ENCODE assay signal across 8 mouse cellular contexts in genomic region chr1:39942935-39943334, GRCm38 (mm10). TPM values are rescaled to one million over a fixed set of nuclear protein-coding genes. Genes with fewer than 3 reads are reported as not detected.
DNase-seq lines count a peak whose midpoint lies in the region; ATAC-seq lines count a peak whose summit lies in the region.

No protein-coding gene starts in this region.

- H3K9ac ChIP-seq in forebrain, embryonic 16.5 days (replicated peaks; ENCODE audit: low read depth, low read length) = 0 out of 2 replicates have a peak overlapping the region, but pooled peaks have one; percentile 26

- peak; percentile 76 for DNase-seq in layer of hippocampus, adult 11-12 months (ENCODE audit: low spot score)
- DNase-seq in layer of hippocampus, adult 9-10 months (ENCODE audit: low spot score) = no peak
- peak; percentile 62 to 80 for DNase-seq in left cerebral cortex, postnatal 10 days (ENCODE audit: extremely low spot score in 1 of 2, low spot score in 2 of 2)
- DNase-seq in right cerebral cortex, postnatal 4 days = peak; percentile 60
- DNase-seq in adrenal gland, postnatal 25 days = no peak
- no peak for DNase-seq in gastrocnemius, postnatal 4 days (ENCODE audit: low spot score in 2 of 2)
- no peak for DNase-seq in c-Kit-positive CD71-positive TER-119-positive erythroid progenitor cells, embryonic 14.5 days (ENCODE audit: low spot score)

- no peaks in the 10 kb centered on the region for H3K9me3 ChIP-seq in forebrain, embryonic 16.5 days (ENCODE audit: control insufficient read depth, low read length)

- ATAC-seq in forebrain, embryonic 16.5 days = peak; percentile 51

- no peaks in the 10 kb centered on the region for H3K36me3 ChIP-seq in forebrain, embryonic 16.5 days (ENCODE audit: control insufficient read depth, insufficient read depth)

- intact Hi-C loops in left cerebral cortex, postnatal 10 days (cut with DNase I) = loop anchor here (5.0 kb wide), 1 partner anchor 34 kb away; no protein-coding TSS in a partner anchor

- H3K27me3 ChIP-seq in forebrain, embryonic 16.5 days (replicated peaks; ENCODE audit: control insufficient read depth, insufficient read depth, low read length) = no peaks in the 10 kb centered on the region

- no peak overlapping the region for H3K4me3 ChIP-seq in forebrain, embryonic 16.5 days (replicated peaks; ENCODE audit: low read length)

- peak overlapping the region; percentile 48 for H3K27ac ChIP-seq in forebrain, embryonic 16.5 days (ENCODE audit: low read length)

- peak overlapping the region; percentile 35 for H3K4me2 ChIP-seq in forebrain, embryonic 16.5 days (ENCODE audit: low read length)

- WGBS in forebrain, embryonic 16.5 days = 3% methylated on average over 8 of the region's 8 CpGs

- H3K4me1 ChIP-seq in forebrain, embryonic 16.5 days (replicated peaks; ENCODE audit: control insufficient read depth, insufficient read depth, low read length) = peaks cover 92% of the 10 kb centered on the region

RNA-seq across cellular contexts. Expression of gene Map4k4, which starts 42.2 kb away (rescaled TPM):
- polyA plus RNA-seq in forebrain, embryonic 16.5 days (2015; fragmentation: Nextera tagmentation; extraction: Ambion mirVana) = 38.5 and 49.5 TPM in 2 replicates
- 100 to 1,000 TPM; 181 to 198 TPM for total RNA-seq in left cerebral cortex, postnatal 10 days (2021)
- total RNA-seq in adrenal gland, postnatal 25 days (2021) = 121 and 138 TPM in 2 replicates
- total RNA-seq in gastrocnemius, postnatal 4 days (2021) = 100 to 1,000 TPM; 156 to 168 TPM

Comparison
In these comparisons a context has a peak if more than half of its experiments do, and no peak if none do; other contexts are left out.
1. DNase-seq: peak in layer of hippocampus, adult 11-12 months (single experiment), left cerebral cortex, postnatal 10 days (2 of 2) and right cerebral cortex, postnatal 4 days (single experiment); none in layer of hippocampus, adult 9-10 months (single experiment), adrenal gland, postnatal 25 days (single experiment), gastrocnemius, postnatal 4 days (0 of 2) and c-Kit-positive CD71-positive TER-119-positive erythroid progenitor cells, embryonic 14.5 days (single experiment).